Mouse (Mus musculus): ENCODE data around the gene Ms4a12.

Gene Ms4a12

GRCm38 (mm10) chr19:11232348-11232747 lies at the start of gene Ms4a12:
Ms4a12 (minus strand) TSS chr19:11232448.
- in situ Hi-C loops (cut with MboI, MseI): no loop called here

- in situ Hi-C loops (cut with MboI, MseI): no loop called here
Measured at GRCm38 (mm10) chr19:11280223-11280622, 48.0 kb upstream of the Ms4a12 start.

GRCm38 (mm10) chr19:11276431-11276830 lies 44.2 kb upstream of the Ms4a12 start:
- in situ Hi-C loops (cut with MboI, MseI): no loop called here

GRCm38 (mm10) chr19:11266956-11267355 lies 34.7 kb upstream of the Ms4a12 start:
- in situ Hi-C loops (cut with MboI, MseI): no loop called here

- in situ Hi-C loops (cut with MboI, MseI): no loop called here
Measured at GRCm38 (mm10) chr19:11266052-11266845, 34.0 kb upstream of the Ms4a12 start, which contains the start of gene Ms4a1. Ms4a1 (minus strand) TSS chr19:11266241.

- in situ Hi-C loops (cut with MboI, MseI): loop anchor here (5.0 kb wide), 1 partner anchor 38 kb away; no protein-coding TSS in a partner anchor
Measured at GRCm38 (mm10) chr19:11264602-11265185, 32.4 kb upstream of the Ms4a12 start.

GRCm38 (mm10) chr19:11263549-11263948 lies 31.3 kb upstream of the Ms4a12 start:
- in situ Hi-C loops (cut with MboI, MseI): loop anchor here (5.0 kb wide), 1 partner anchor 39 kb away; no protein-coding TSS in a partner anchor

GRCm38 (mm10) chr19:11262932-11263331 lies 30.7 kb upstream of the Ms4a12 start:
- in situ Hi-C loops (cut with MboI, MseI): loop anchor here (5.0 kb wide), 1 partner anchor 39 kb away; no protein-coding TSS in a partner anchor

- in situ Hi-C loops (cut with MboI, MseI): loop anchor here (5.0 kb wide), 1 partner anchor 41 kb away; no protein-coding TSS in a partner anchor
Measured at GRCm38 (mm10) chr19:11261522-11261921, 29.3 kb upstream of the Ms4a12 start.

- in situ Hi-C loops (cut with MboI, MseI): no loop called here
Measured at GRCm38 (mm10) chr19:11244230-11244629, 12.0 kb upstream of the Ms4a12 start.

GRCm38 (mm10) chr19:11242560-11242959 lies 10.3 kb upstream of the Ms4a12 start:
- in situ Hi-C loops (cut with MboI, MseI): no loop called here

GRCm38 (mm10) chr19:11235820-11236219 lies 3.6 kb upstream of the Ms4a12 start:
- in situ Hi-C loops (cut with MboI, MseI): no loop called here

GRCm38 (mm10) chr19:11234921-11235735 lies 2.9 kb upstream of the Ms4a12 start:
- in situ Hi-C loops (cut with MboI, MseI): no loop called here

- in situ Hi-C loops (cut with MboI, MseI): no loop called here
Measured at GRCm38 (mm10) chr19:11234244-11234643, 2.0 kb upstream of the Ms4a12 start.

GRCm38 (mm10) chr19:11196546-11196945 lies 35.7 kb downstream of the Ms4a12 start, which contains the start of gene Ms4a13:
Ms4a13 (minus strand) TSS chr19:11196737.
- in situ Hi-C loops (cut with MboI, MseI): no loop called here

GRCm38 (mm10) chr19:11192552-11192951 lies 39.7 kb downstream of the Ms4a12 start:
- in situ Hi-C loops (cut with MboI, MseI): no loop called here

- in situ Hi-C loops (cut with MboI, MseI): no loop called here
Measured at GRCm38 (mm10) chr19:11184121-11184520, 48.1 kb downstream of the Ms4a12 start.

- in situ Hi-C loops (cut with MboI, MseI): no loop called here
Measured at GRCm38 (mm10) chr19:11177464-11177863, 54.8 kb downstream of the Ms4a12 start.

GRCm38 (mm10) chr19:11165172-11165571 lies 67.1 kb downstream of the Ms4a12 start, which contains the start of gene 1700025F22Rik:
1700025F22Rik (minus strand) TSS chr19:11165320.
- in situ Hi-C loops (cut with MboI, MseI): no loop called here
